Mouse (Mus musculus): ENCODE measurements at regions not wholly inside any gene's neighbourhood (a gene's known extent, or its start where the extent isn't known, plus 50 kb on each side); places are given as distances from the start of the nearest gene placed in this dataset.
A peak's percentile ranks its signal among the peaks of the same experiment; 100 is the strongest.

DNA sequence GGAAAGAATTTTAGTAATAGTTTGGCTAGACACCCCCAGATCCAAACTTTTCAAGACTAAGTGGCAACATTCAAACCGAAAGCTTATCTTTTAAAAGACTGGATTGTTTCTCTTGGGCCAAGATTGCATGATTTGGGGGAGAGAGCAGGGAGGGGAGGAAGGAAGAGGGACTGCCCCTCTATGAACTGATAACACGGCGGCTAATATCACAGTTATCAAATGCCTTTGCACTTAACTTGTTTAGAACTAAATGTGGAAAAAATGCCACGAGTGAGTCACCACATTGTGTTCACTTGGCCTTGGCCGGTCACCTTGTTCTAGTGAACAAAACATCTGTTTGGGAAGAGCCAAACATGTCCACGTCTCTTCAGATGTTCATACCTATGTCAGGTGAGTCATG is 92.3 kb downstream of the Tes start:
- Histone ChIP-seq H3K36me3 (ENCODE audit: poor library complexity, severe bottlenecking) (no peaks in the 10 kb centered on the region), H3K4me1 (no peaks in the 10 kb centered on the region), H3K9me3 (replicated peaks) (no peaks in the 10 kb centered on the region), H3K27ac (no peak overlapping the region), H3K4me3 (no peak overlapping the region), H3K27me3 (no peaks in the 10 kb centered on the region), H3K9ac (no peak overlapping the region), H3K4me2 (no peak overlapping the region)
- no peak for ATAC-seq
- 90% methylated on average over 6 of the region's 6 CpGs for WGBS

DNA sequence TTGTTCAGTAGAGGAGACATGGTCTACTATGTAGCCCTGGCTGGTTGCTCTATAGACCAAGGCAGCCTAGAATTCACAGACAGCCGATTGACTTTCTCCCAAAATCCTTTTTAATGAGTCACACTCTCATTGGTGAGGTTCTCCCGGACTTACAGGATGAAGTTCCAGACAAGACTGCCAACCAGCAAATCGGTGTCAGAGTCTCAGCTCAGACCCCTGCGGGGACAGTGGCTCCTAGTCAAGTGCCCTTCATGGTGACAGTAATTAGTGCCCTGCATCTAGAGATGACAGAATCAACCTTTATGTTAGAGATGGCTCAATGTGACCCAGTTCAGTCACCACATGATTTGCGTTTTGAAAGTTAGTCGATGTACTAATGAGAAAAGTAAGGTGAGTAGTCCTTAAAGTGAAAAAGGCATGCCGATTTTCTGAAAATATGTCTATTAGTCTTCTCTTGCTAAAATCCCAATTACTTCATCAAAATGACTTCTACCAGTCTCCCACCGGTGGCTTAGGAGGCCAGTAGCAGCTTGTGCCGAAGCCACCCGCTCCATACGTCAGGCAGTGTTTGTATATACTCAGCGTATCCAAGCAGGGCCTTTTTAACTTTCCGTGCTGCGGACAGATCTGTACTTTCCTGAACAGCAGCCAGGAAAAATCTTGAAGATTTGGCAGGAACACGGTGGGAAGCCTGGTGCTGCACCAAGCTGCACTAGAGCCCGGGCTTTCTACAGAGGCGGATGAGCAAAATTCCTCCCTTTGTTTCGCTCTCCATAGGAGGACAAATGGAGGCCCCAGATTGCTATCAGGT is 105.2 kb downstream of the Tes start:
- Histone ChIP-seq H3K4me2 (peak overlapping the region; percentile 46), H3K4me1 (peaks cover 27% of the 10 kb centered on the region), H3K27me3 (no peaks in the 10 kb centered on the region), H3K9me3 (replicated peaks) (no peaks in the 10 kb centered on the region), H3K36me3 (ENCODE audit: poor library complexity, severe bottlenecking) (no peaks in the 10 kb centered on the region), H3K27ac (peak overlapping the region; percentile 10; the same call in 1 of the 2 replicates), H3K9ac (no peak overlapping the region), H3K4me3 (no peak overlapping the region)
- peak; percentile 77 for ATAC-seq
- 28% methylated on average over 18 of the region's 18 CpGs for WGBS

DNA sequence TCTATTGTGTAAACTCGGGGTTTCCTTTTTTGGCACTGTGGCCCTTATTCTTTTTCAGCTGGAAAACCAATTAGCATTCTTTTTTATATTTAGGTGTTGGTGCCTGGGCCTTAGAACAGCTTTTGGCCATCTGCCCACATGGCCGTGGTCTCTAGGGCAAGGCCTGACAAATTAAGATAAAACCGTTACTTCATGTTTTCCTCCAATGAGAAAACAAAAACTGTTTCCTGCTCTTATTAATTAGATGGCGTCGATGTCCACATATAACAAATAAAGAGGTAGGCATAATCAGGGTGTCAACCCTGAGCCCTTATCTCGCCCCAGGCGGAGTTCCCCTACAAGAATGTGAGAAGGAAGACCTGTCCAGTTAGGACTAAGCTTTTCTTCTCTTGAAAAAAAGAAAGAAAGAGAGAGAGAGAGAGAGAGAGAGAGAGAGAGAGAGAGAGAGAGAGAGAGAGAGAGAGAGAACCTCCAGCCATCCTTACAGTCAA is 105.9 kb downstream of the Tes start:
- H3K27me3 ChIP-seq: no peaks in the 10 kb centered on the region
- no peaks in the 10 kb centered on the region for H3K36me3 ChIP-seq (ENCODE audit: poor library complexity, severe bottlenecking)
- H3K27ac ChIP-seq: peak overlapping the region; percentile 68
- WGBS: 18% methylated on average over 7 of the region's 7 CpGs
- peak overlapping the region; percentile 46 for H3K4me2 ChIP-seq
- H3K4me3 ChIP-seq: no peak overlapping the region
- H3K9me3 ChIP-seq (replicated peaks): no peaks in the 10 kb centered on the region
- ATAC-seq: peak; percentile 4
- peaks cover 27% of the 10 kb centered on the region for H3K4me1 ChIP-seq
- 0 out of 2 replicates have a peak overlapping the region, but pooled peaks have one; percentile 2 for H3K9ac ChIP-seq

DNA sequence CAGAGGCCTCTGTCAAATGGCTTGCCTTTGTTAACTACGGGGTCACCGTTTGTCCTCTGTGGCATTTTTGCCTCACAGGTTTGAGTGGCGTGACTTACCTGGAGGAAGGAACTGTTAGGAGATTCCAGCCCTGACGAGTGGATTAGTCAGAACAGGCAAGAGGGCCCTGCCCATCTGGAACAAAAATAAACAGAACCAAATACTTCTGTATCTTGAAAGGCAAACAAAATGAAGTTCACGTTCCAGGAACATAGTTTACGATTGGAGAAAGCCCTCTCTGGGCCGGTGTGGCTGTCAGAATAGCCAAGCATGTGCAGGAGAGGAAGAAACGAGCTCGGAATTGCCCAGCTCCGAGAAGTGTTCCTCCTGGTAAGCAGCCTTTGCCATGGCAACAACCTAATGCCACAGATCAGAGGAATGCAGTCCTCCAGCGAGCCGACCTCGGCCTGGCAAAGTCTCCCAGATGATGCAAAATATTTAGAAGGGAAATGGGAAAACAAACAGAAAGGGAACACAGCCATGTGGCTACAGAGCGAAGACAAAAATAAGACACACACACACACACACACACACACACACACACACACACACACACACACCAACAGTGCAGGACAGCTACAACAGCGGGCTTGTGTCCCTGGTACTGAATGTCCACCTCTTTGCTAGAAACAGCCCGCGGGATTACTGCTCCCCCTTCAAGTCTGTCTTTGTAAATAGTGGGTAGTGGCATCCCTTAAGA is 106.5 kb downstream of the Tes start:
- H3K9ac ChIP-seq: 0 out of 2 replicates have a peak overlapping the region, but pooled peaks have one; percentile 2
- H3K27me3 ChIP-seq: no peaks in the 10 kb centered on the region
- 8% methylated on average over 17 of the region's 17 CpGs for whole genome bisulfite sequencing

DNA sequence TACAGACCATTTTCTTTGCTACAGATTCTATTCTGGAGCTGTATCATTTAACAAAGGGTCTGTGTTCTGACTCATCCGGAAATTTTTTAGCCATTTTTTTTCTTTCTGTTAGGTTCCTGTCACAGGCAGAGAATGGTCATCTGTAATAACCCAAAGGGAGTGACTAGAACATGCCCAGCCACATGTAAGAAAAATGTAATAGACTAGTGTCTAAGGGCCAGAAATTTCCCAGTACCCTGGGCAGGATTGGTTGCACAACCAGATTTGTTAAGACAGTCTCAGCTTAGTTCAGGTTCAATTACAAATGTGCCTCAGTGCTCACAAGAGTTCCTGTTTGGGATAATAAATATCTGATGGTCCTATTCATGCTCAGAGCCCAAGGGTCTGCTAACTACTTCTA is 107.1 kb downstream of the Tes start:
- no peak overlapping the region for H3K27ac ChIP-seq
- H3K9me3 ChIP-seq (replicated peaks): no peaks in the 10 kb centered on the region
- no peaks in the 10 kb centered on the region for H3K27me3 ChIP-seq
- H3K4me1 ChIP-seq: peaks cover 27% of the 10 kb centered on the region
- H3K4me3 ChIP-seq: no peak overlapping the region
- H3K9ac ChIP-seq: no peak overlapping the region
- 30% methylated on average over 1 of the region's 1 CpGs for WGBS
- no peak for ATAC-seq
- no peaks in the 10 kb centered on the region for H3K36me3 ChIP-seq (ENCODE audit: poor library complexity, severe bottlenecking)
- no peak overlapping the region for H3K4me2 ChIP-seq

More for the DNA sequence above, 106.5 kb downstream of the Tes start:
- Histone ChIP-seq H3K4me1 (peaks cover 27% of the 10 kb centered on the region), H3K9me3 (replicated peaks) (no peaks in the 10 kb centered on the region), H3K36me3 (ENCODE audit: poor library complexity, severe bottlenecking) (no peaks in the 10 kb centered on the region), H3K4me2 (peak overlapping the region; percentile 46), H3K4me3 (peak overlapping the region; percentile 3; the same call in 1 of the 2 replicates), H3K27ac (peak overlapping the region; percentile 68)
- ATAC-seq: peak; percentile 80

DNA sequence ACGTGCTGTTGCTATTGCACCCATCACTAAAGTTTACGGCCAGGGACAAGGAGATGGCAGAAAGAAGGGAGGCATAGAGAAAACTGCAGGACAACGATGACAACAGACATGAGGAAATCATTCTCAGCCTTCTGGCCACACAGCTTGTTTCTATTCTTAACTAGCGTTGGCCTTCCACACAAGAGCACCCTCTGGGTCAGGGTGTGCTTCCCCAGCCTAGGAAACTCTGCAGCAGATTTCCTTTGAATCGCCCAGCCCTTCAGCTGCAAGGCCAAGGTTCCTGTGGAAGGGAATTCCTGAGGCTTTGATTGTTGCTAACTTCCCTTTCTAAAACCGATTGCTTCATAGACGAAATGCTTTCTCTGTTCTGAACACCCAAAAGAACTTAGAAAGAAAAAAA is 103.8 kb upstream of the Cav2 start:
- no peak overlapping the region for H3K4me2 ChIP-seq
- H3K9me3 ChIP-seq (replicated peaks): no peaks in the 10 kb centered on the region
- 72% methylated on average over 7 of the region's 7 CpGs for WGBS
- ATAC-seq: no peak
- no peaks in the 10 kb centered on the region for H3K27me3 ChIP-seq
- no peak overlapping the region for H3K4me3 ChIP-seq
- H3K36me3 ChIP-seq (ENCODE audit: poor library complexity, severe bottlenecking): no peaks in the 10 kb centered on the region
- H3K9ac ChIP-seq: no peak overlapping the region
- no peak overlapping the region for H3K27ac ChIP-seq
- 0 out of 2 replicates have a peak, but pooled peaks cover under 1% of the 10 kb centered on the region for H3K4me1 ChIP-seq

DNA sequence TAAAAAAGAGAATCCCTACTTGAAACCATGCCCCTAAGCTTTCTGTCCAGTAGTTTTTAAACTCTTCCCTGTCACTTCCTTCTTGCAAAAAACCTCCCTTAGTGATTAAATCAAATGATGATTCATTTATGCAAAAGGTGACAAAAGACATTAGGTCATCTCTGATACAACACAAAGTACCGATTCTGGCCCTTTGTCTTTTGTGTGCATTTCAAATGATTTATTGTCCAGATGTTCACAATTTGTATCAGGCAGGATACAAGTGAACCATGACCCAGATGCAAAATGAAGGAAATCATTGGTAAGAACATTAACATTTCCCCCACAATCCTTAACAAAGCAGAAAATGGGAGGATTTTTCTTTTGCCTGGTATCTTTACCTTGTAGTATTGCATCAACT is 101.5 kb upstream of the Cav2 start:
- Histone ChIP-seq H3K4me3 (no peak overlapping the region), H3K27me3 (no peaks in the 10 kb centered on the region), H3K27ac (no peak overlapping the region), H3K4me1 (no peaks in the 10 kb centered on the region), H3K9me3 (replicated peaks) (no peaks in the 10 kb centered on the region), H3K36me3 (ENCODE audit: poor library complexity, severe bottlenecking) (no peaks in the 10 kb centered on the region), H3K9ac (no peak overlapping the region), H3K4me2 (no peak overlapping the region)
- ATAC-seq: no peak
- 73% methylated on average over 1 of the region's 1 CpGs for WGBS

DNA sequence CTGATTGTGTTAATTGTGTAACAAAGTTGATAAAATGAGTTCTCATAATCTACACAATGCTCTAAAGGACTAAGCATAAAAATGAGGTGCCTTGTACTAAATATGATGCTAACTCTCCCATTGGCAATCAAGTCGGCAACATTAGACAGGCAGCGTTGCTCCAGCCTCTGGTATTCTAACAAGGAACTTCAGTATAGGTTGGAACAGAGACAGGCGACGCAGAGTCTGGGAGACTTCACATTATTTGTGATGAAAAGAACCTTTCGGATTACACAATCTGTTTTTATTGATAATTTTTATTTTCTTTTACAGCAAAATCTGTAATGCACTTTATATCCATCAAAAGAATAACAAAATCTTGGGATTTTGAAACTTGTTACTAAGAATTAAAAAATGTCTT is 94.4 kb upstream of the Cav2 start:
- WGBS: 37% methylated on average over 5 of the region's 5 CpGs
- Histone ChIP-seq H3K4me1 (peaks cover 24% of the 10 kb centered on the region), H3K4me3 (no peak overlapping the region), H3K36me3 (ENCODE audit: poor library complexity, severe bottlenecking) (no peaks in the 10 kb centered on the region), H3K4me2 (no peak overlapping the region), H3K9me3 (replicated peaks) (no peaks in the 10 kb centered on the region), H3K9ac (no peak overlapping the region), H3K27ac (peak overlapping the region; percentile 44; the same call in 1 of the 2 replicates), H3K27me3 (0 out of 2 replicates have a peak, but pooled peaks cover 4% of the 10 kb centered on the region)
- ATAC-seq: peak; percentile 80

DNA sequence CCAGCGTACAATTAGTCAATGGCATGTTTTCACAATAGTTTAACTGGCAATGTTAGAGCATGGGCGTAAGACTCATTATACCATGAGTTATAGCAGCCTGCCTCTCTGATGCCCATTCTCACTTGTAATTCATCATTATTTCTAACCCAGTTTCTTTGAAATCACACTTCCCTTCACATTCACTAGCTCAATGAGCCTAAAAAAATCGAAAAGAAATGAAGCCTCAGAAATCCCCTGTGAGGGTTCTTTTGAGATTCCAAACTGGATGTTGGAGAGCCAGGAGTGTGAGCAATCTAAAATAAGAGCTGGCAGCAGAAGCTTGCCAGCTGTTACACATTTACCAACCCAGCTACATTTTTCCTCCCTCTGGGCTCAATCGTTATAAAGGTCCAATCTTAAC is 93.9 kb upstream of the Cav2 start:
- no peak overlapping the region for H3K9ac ChIP-seq
- no peaks in the 10 kb centered on the region for H3K36me3 ChIP-seq (ENCODE audit: poor library complexity, severe bottlenecking)
- WGBS: 21% methylated on average over 4 of the region's 4 CpGs
- no peak overlapping the region for H3K4me3 ChIP-seq
- 0 out of 2 replicates have a peak, but pooled peaks cover 4% of the 10 kb centered on the region for H3K27me3 ChIP-seq
- H3K27ac ChIP-seq: no peak overlapping the region
- peak; percentile 94 for ATAC-seq
- H3K4me2 ChIP-seq: no peak overlapping the region
- H3K4me1 ChIP-seq: peaks cover 24% of the 10 kb centered on the region
- no peaks in the 10 kb centered on the region for H3K9me3 ChIP-seq (replicated peaks)

DNA sequence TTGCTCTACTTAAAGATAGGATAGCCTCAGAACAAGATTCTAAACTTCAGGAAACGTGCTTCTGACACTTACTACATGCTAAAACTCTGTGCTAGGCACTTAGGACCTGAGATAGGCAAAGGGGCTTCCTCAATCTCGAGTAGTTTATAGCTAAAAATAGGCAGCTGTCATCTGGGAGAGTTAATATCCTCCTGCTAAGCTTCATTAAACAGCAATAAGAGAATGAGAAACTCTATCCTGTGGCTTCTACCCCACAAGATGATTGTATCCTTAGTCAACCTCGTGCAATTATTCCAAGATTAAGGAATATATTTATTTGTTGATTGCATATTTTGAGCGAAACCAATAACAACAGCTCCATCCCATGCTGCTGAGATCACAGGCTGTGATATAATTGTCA is 85.4 kb upstream of the Cav2 start:
- WGBS: 51% methylated on average over 4 of the region's 4 CpGs
- ATAC-seq: no peak
- no peak overlapping the region for H3K9ac ChIP-seq

DNA sequence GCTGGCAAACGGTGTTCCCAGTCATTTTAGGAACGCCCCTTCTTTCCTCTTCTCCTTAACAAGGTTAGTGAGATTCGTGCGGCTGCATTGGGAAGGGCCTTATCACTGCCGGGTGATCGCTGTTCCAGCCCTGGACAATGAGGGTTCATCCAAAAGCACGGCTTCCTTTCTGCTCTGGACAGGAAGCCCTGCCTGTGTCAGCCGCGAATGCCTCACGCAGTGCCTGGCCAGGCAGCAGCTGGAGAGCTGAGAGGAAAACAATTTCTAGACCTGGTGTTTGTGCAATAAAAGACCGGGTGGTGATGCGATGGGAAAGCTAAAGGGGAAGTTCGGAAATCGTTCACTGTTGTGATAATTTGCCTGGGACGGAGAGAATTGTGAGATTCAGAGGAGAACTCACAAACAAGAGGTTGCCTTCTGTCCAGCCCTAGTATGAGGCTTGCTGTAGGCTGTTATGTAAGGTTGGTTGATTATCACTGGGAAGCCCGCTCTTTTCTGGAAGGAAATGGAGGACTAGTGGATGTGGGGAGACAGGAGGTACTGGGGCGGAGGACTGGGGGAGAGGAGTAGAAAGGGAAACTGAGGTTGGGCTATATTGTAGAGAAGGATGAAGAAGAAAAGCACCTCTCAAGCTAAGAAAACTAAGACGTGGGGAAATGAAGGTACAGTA is 83.1 kb upstream of the Cav2 start:
- Histone ChIP-seq H3K27ac (no peak overlapping the region), H3K9me3 (replicated peaks) (no peaks in the 10 kb centered on the region), H3K36me3 (ENCODE audit: poor library complexity, severe bottlenecking) (no peaks in the 10 kb centered on the region), H3K9ac (no peak overlapping the region), H3K4me3 (no peak overlapping the region), H3K4me1 (0 out of 2 replicates have a peak, but pooled peaks cover 2% of the 10 kb centered on the region), H3K27me3 (peaks cover 2% of the 10 kb centered on the region; the same call in 1 of the 2 replicates), H3K4me2 (no peak overlapping the region)
- WGBS: 75% methylated on average over 18 of the region's 18 CpGs
- ATAC-seq: no peak

More for the DNA sequence above, 85.4 kb upstream of the Cav2 start:
- Histone ChIP-seq H3K9me3 (replicated peaks) (no peaks in the 10 kb centered on the region), H3K36me3 (ENCODE audit: poor library complexity, severe bottlenecking) (no peaks in the 10 kb centered on the region), H3K27me3 (0 out of 2 replicates have a peak, but pooled peaks cover 3% of the 10 kb centered on the region), H3K4me1 (0 out of 2 replicates have a peak, but pooled peaks cover 2% of the 10 kb centered on the region), H3K4me2 (no peak overlapping the region), H3K4me3 (no peak overlapping the region), H3K27ac (no peak overlapping the region)

All from forebrain, embryonic 13.5 days (tissue).